Mouse (Mus musculus) v-Abl transformed pro-B cells (cell line): Measurements from ENCODE around the gene Chrd.

Source experiments
- in situ Hi-C, 2 experiments: fragments of 400-800 bp; cut with MboI; formaldehyde crosslinking; loops; one replicate each; pipeline ENCODE4 v1.15.1; 2025; ENCODE audit not compliant: unreplicated experiment in 2 of 2

The Chrd gene

DNA sequence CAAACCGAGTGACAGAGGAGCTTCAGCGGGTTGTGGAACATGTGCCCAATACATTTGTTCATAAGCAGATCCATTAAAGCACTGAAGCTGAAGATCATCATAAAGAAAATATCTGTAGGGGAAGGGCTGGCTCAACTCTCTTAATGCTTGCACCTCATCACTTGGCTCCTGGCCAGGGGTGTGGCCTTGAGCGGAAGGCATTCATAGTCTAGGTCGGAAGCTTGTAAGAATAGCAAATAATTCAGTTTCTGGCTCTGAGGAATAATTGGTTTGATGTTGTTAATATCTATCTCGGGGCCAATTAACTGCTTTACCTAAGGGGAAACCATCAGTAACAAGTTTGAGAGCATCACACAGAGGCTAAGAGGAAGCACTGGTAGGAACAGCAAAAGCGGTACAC is 53.6 kb downstream of the Chrd start:
- in situ Hi-C loops = no loop called here

DNA sequence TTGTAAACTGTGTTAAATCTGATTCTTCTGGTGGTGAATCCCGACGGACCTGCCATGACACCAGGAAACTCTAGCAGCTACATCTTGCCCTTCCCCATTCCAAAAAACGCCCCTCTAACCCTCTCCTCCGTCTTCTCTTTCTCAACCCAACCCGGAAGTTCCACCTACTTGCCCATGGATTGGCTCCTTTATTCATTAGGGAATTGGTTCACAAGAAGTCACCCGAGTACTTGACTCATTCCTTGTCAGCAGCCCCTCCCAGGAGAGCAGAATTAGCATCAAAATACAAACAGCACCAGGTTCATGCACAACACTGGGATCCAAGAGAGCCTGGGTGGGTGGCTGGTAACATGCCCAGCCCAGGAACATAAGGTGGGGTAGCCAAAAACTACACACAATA is 58.9 kb downstream of the Chrd start:
- in situ Hi-C loops = no loop called here
